Mouse (Mus musculus) embryonic facial prominence, embryonic 13.5 days (tissue): Measurements from ENCODE around the gene Hdac7. TPM values are rescaled to one million over a fixed set of nuclear protein-coding genes. Genes with fewer than 3 reads are reported as not detected.
A peak's percentile ranks its signal among the peaks of the same experiment; 100 is the strongest.

Experiments used
- ATAC-seq: fragments of 200-750 bp; cut with Nextera tagmentation; 2 replicates; pipeline ENCODE4 v1.8.0; 2017; ENCODE audit warnings: low read depth; ENCODE audit not compliant: insufficient number of reproducible peaks, insufficient read depth, low FRiP score, low TSS enrichment
- H3K27ac ChIP-seq: fragments of 300-500 bp; sonication (generic); 2 replicates; pipeline ENCODE4 v1.5.1; 2015; ENCODE audit warnings: moderate library complexity, mild to moderate bottlenecking, inconsistent platforms
- H3K27me3 ChIP-seq: fragments of 300-500 bp; sonication (generic); 2 replicates; pipeline ENCODE4 v1.6.1; 2015; ENCODE audit warnings: mild to moderate bottlenecking, inconsistent platforms
- H3K36me3 ChIP-seq: fragments of 300-500 bp; sonication (generic); 2 replicates; pipeline ENCODE4 v1.6.1; 2015; ENCODE audit warnings: mild to moderate bottlenecking, inconsistent platforms
- H3K4me1 ChIP-seq: fragments of 300-500 bp; sonication (generic); 2 replicates; pipeline ENCODE4 v1.6.1; 2015; ENCODE audit warnings: inconsistent platforms
- H3K4me2 ChIP-seq: fragments of 300-500 bp; sonication (generic); 2 replicates; pipeline ENCODE4 v1.6.1; 2015; ENCODE audit warnings: moderate library complexity, mild to moderate bottlenecking, inconsistent platforms
- H3K4me3 ChIP-seq: fragments of 300-500 bp; sonication (generic); 2 replicates; pipeline ENCODE4 v1.5.1; 2015; ENCODE audit warnings: mild to moderate bottlenecking, inconsistent platforms
- H3K9ac ChIP-seq: fragments of 300-500 bp; sonication (generic); 2 replicates; pipeline ENCODE4 v1.6.1; 2015; ENCODE audit warnings: mild to moderate bottlenecking, inconsistent platforms
- H3K9me3 ChIP-seq: fragments of 300-500 bp; sonication (generic); 2 replicates; pipeline ENCODE4 v1.6.1; 2016; ENCODE audit warnings: inconsistent platforms
- WGBS: fragments of 180-500 bp; shearing (Covaris S2); methylation state at CpG from one replicate; pipeline ENCODE4 v1.1.7; 2015; ENCODE audit warnings: mixed read lengths; 5-methylcytosine and 5-hydroxymethylcytosine counted together
- polyA plus RNA-seq: library from polyadenylated mRNA; unstranded; fragments of >200 nt; fragmentation: Nextera tagmentation; extraction: Ambion mirVana; gene quantifications from 2 replicates; pipeline ENCODE4 v1.2.1, GENCODE M21; 2015

The Hdac7 gene
- polyA plus RNA-seq, 1 experiment from 2014 or later: 32.4 TPM

- H3K4me3 ChIP-seq: no peak overlapping the region
- no peak overlapping the region for H3K9ac ChIP-seq
- 86% methylated on average over 8 of the region's 8 CpGs for WGBS
- peaks cover 56% of the 10 kb centered on the region for H3K4me1 ChIP-seq
- H3K27ac ChIP-seq: no peak overlapping the region
- H3K4me2 ChIP-seq: no peak overlapping the region
- ATAC-seq: no peak
- H3K9me3 ChIP-seq: no peaks in the 10 kb centered on the region
- H3K27me3 ChIP-seq: peaks cover 39% of the 10 kb centered on the region
- no peaks in the 10 kb centered on the region for H3K36me3 ChIP-seq
Measured at GRCm38 (mm10) chr15:97770280-97770679, 74.0 kb downstream of the Hdac7 start.

GRCm38 (mm10) chr15:97768192-97768591, 76.1 kb downstream of the Hdac7 start:
- Histone ChIP-seq H3K27ac (peak overlapping the region; percentile 51; the same call in 1 of the 2 replicates), H3K36me3 (no peaks in the 10 kb centered on the region), H3K9ac (peak overlapping the region; percentile 72), H3K9me3 (no peaks in the 10 kb centered on the region), H3K4me2 (peak overlapping the region; percentile 94), H3K27me3 (peaks cover 47% of the 10 kb centered on the region), H3K4me3 (peak overlapping the region; percentile 51), H3K4me1 (peaks cover 52% of the 10 kb centered on the region)
- WGBS: 2% methylated on average over 18 of the region's 18 CpGs
- no peak for ATAC-seq

GRCm38 (mm10) chr15:97767280-97768186, 76.8 kb downstream of the Hdac7 start, which contains the start of gene Rapgef3:
TSS of gene Rapgef3 (minus strand) at chr15:97767972.
- peak; percentile 71 for ATAC-seq
- Histone ChIP-seq H3K36me3 (no peaks in the 10 kb centered on the region), H3K9me3 (no peaks in the 10 kb centered on the region), H3K9ac (peak within 1 kb of the TSS; percentile 72), H3K4me1 (peaks cover 45% of the 10 kb centered on the region), H3K4me3 (peak within 1 kb of the TSS; percentile 51), H3K4me2 (peak within 1 kb of the TSS; percentile 94), H3K27ac (peak within 1 kb of the TSS; percentile 51; the same call in 1 of the 2 replicates), H3K27me3 (peaks cover 47% of the 10 kb centered on the region)
- WGBS: under 1% methylated on average over 44 of the region's 44 CpGs

- no peaks in the 10 kb centered on the region for H3K36me3 ChIP-seq
- H3K4me1 ChIP-seq: peaks cover 42% of the 10 kb centered on the region
- peak overlapping the region; percentile 72 for H3K9ac ChIP-seq
- 7% methylated on average over 23 of the region's 23 CpGs for WGBS
- H3K27me3 ChIP-seq: peaks cover 47% of the 10 kb centered on the region
- no peak overlapping the region for H3K27ac ChIP-seq
- peak overlapping the region; percentile 94 for H3K4me2 ChIP-seq
- H3K4me3 ChIP-seq: peak overlapping the region; percentile 51
- ATAC-seq: no peak
- no peaks in the 10 kb centered on the region for H3K9me3 ChIP-seq
Measured at GRCm38 (mm10) chr15:97766594-97767279, 77.6 kb downstream of the Hdac7 start.

- Histone ChIP-seq H3K27me3 (peaks cover 47% of the 10 kb centered on the region), H3K27ac (no peak overlapping the region), H3K4me1 (peaks cover 38% of the 10 kb centered on the region), H3K9ac (peak overlapping the region; percentile 72; the same call in 1 of the 2 replicates), H3K4me2 (peak overlapping the region; percentile 94), H3K9me3 (no peaks in the 10 kb centered on the region), H3K36me3 (no peaks in the 10 kb centered on the region), H3K4me3 (peak overlapping the region; percentile 51)
- 19% methylated on average over 8 of the region's 8 CpGs for WGBS
- no peak for ATAC-seq
Measured at GRCm38 (mm10) chr15:97766194-97766593, 78.1 kb downstream of the Hdac7 start.

- ATAC-seq: no peak
- peaks cover 38% of the 10 kb centered on the region for H3K4me1 ChIP-seq
- H3K9me3 ChIP-seq: no peaks in the 10 kb centered on the region
- peak overlapping the region; percentile 2; the same call in 1 of the 2 replicates for H3K4me3 ChIP-seq
- WGBS: 35% methylated on average over 13 of the region's 13 CpGs
- H3K27me3 ChIP-seq: peaks cover 46% of the 10 kb centered on the region
- no peak overlapping the region for H3K27ac ChIP-seq
- no peaks in the 10 kb centered on the region for H3K36me3 ChIP-seq
- peak overlapping the region; percentile 94 for H3K4me2 ChIP-seq
- no peak overlapping the region for H3K9ac ChIP-seq
Measured at GRCm38 (mm10) chr15:97765090-97765794, 79.1 kb downstream of the Hdac7 start.

- Histone ChIP-seq H3K36me3 (no peaks in the 10 kb centered on the region), H3K27ac (no peak overlapping the region), H3K4me1 (peaks cover 38% of the 10 kb centered on the region), H3K9ac (no peak overlapping the region), H3K9me3 (no peaks in the 10 kb centered on the region), H3K4me3 (no peak overlapping the region), H3K4me2 (no peak overlapping the region), H3K27me3 (peaks cover 39% of the 10 kb centered on the region)
- 64% methylated on average over 2 of the region's 2 CpGs for WGBS
- ATAC-seq: no peak
Measured at GRCm38 (mm10) chr15:97764532-97764931, 79.8 kb downstream of the Hdac7 start.

- H3K27me3 ChIP-seq: peaks cover 31% of the 10 kb centered on the region
- H3K27ac ChIP-seq: no peak overlapping the region
- peaks cover 34% of the 10 kb centered on the region for H3K4me1 ChIP-seq
- H3K4me3 ChIP-seq: no peak overlapping the region
- H3K36me3 ChIP-seq: no peaks in the 10 kb centered on the region
- 43% methylated on average over 9 of the region's 9 CpGs for WGBS
- H3K4me2 ChIP-seq: no peak overlapping the region
- H3K9ac ChIP-seq: no peak overlapping the region
- ATAC-seq: no peak
- no peaks in the 10 kb centered on the region for H3K9me3 ChIP-seq
Measured at GRCm38 (mm10) chr15:97763256-97764049, 80.8 kb downstream of the Hdac7 start.

- H3K36me3 ChIP-seq: no peaks in the 10 kb centered on the region
Measured at GRCm38 (mm10) chr15:97762733-97763132, 81.6 kb downstream of the Hdac7 start.

GRCm38 (mm10) chr15:97761438-97761837, 82.9 kb downstream of the Hdac7 start:
- Histone ChIP-seq H3K4me2 (no peak overlapping the region), H3K4me1 (peaks cover 14% of the 10 kb centered on the region), H3K4me3 (no peak overlapping the region), H3K27ac (no peak overlapping the region), H3K36me3 (no peaks in the 10 kb centered on the region), H3K9me3 (no peaks in the 10 kb centered on the region), H3K9ac (no peak overlapping the region), H3K27me3 (peaks cover 18% of the 10 kb centered on the region)
- ATAC-seq: no peak
- WGBS: 39% methylated on average over 13 of the region's 13 CpGs

More at GRCm38 (mm10) chr15:97762733-97763132, 81.6 kb downstream of the Hdac7 start:
- peaks cover 31% of the 10 kb centered on the region for H3K27me3 ChIP-seq
- H3K4me2 ChIP-seq: no peak overlapping the region
- WGBS: 49% methylated on average over 9 of the region's 9 CpGs
- peaks cover 27% of the 10 kb centered on the region for H3K4me1 ChIP-seq
- ATAC-seq: no peak
- no peak overlapping the region for H3K9ac ChIP-seq
- H3K9me3 ChIP-seq: no peaks in the 10 kb centered on the region
- H3K4me3 ChIP-seq: no peak overlapping the region
- H3K27ac ChIP-seq: no peak overlapping the region
